Mouse (Mus musculus) brain, embryonic 14.5 days (tissue): ENCODE data around the gene Pex16.
A peak's percentile ranks its signal among the peaks of the same experiment; 100 is the strongest.

Experiments
- CTCF ChIP-seq: fragments of 200-500 bp; IDR thresholded peaks from 2 replicates; pipeline ENCODE4 v1.5.1; 2012; ENCODE audit warnings: inconsistent platforms, mild to moderate bottlenecking, moderate library complexity, borderline replicate concordance; ENCODE audit not compliant: insufficient read depth, insufficient read length; ENCODE audit errors: extremely low read depth
- POLR2A ChIP-seq: fragments of 200-500 bp; IDR thresholded peaks from 2 replicates; pipeline ENCODE4 v1.6.1; 2012; ENCODE audit warnings: mild to moderate bottlenecking, inconsistent platforms, borderline replicate concordance; ENCODE audit not compliant: poor library complexity, insufficient read depth, insufficient read length, severe bottlenecking; ENCODE audit errors: extremely low read depth

GRCm38 (mm10) chr2:92330840-92331239 is 43.6 kb upstream of the Pex16 start:
- TF ChIP-seq CTCF (peak; percentile 67; the same call in 1 of the 2 replicates), POLR2A (no peak)
